ENCODE assay signal across 10 mouse cellular contexts in the genomic region with DNA sequence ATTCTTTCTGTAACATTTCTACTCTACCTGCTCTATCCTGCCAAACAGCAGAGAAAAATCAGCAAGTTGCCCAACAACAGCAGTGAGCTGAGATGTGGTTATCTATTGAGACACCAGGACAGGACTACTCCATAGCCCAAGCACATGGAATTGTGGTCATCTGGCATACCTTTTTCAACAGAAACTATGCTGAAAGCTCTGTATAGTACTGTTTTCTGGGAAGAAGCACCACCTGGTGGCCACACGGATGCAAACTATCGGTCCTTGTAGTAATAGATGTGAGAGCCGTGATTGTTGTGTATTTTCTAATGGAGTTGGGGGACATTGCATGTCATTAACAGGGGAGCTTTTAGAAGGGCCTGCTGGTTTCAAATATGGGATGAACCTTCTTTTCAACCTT. TPM values are rescaled to one million over a fixed set of nuclear protein-coding genes. Genes with fewer than 3 reads are reported as not detected.
A peak's percentile ranks its signal among the peaks of the same experiment; 100 is the strongest.
DNase-seq lines count a peak whose midpoint lies in the region; ATAC-seq and TF ChIP-seq lines count a peak whose summit lies in the region.
"Had no signal": no experiment of that assay in that cellular context is flagged by ENCODE, and none has a peak within 500 bp of the region (broad histone marks: within the 10 kb centered on the region; RNA-seq: fewer than 3 reads in every experiment).

No protein-coding gene starts in this region.

- no peak overlapping the region for H3K9ac ChIP-seq in ES-E14 (ENCODE audit: insufficient read depth, low read depth, low read length, poor library complexity, severe bottlenecking)

- no peaks in the 10 kb centered on the region for H3K9me3 ChIP-seq in ES-E14 (ENCODE audit: control insufficient read depth, insufficient read depth, low read depth, low read length)

- intact Hi-C loops in left cerebral cortex, postnatal 4 days (cut with DNase I): loop anchor here (5.0 kb wide), 1 partner anchor 199 kb away; no protein-coding TSS in a partner anchor

- in situ Hi-C loops in ES-E14 (cut with MboI; ENCODE audit: low sequenced_read_pairs in 2 of 2, unreplicated experiment in 2 of 2): no loop called here

- H3K4me1 ChIP-seq in ES-E14 (ENCODE audit: control insufficient read depth in 2 of 2, insufficient read depth in 2 of 2, low read length in 2 of 2, poor library complexity in 1 of 2): peaks cover 16 to 20% of the 10 kb centered on the region in 2 experiments

- no peaks in the 10 kb centered on the region for H3K36me3 ChIP-seq in ES-E14 (ENCODE audit: control insufficient read depth, insufficient read depth, low read length, poor library complexity, severe bottlenecking)

- DNase-seq in layer of hippocampus, adult 11-12 months (ENCODE audit: low spot score): peak; percentile 68
- DNase-seq in layer of hippocampus, adult 9-10 months (ENCODE audit: low spot score): no peak
- peak; percentile 22 for DNase-seq in ES-E14 (ENCODE audit: low read depth, low spot score)
- peak; percentile 52 for DNase-seq in adrenal gland, postnatal 25 days
- peak; percentile 53 for DNase-seq in left cerebral cortex, postnatal 4 days
- DNase-seq in right cerebral cortex, postnatal 25 days: peak; percentile 52
- DNase-seq in urinary bladder, adult 2 months (ENCODE audit: low spot score): no peak

- 0 out of 2 replicates have a peak, but pooled peaks have one; percentile 39 for ATAC-seq in frontal cortex, adult (ENCODE audit: low TSS enrichment)

- no peak overlapping the region for H3K27ac ChIP-seq in ES-E14 (ENCODE audit: insufficient read depth, low read depth, low read length, poor library complexity, severe bottlenecking)

- no peak overlapping the region for H3K4me3 ChIP-seq in ES-E14 (ENCODE audit: insufficient read depth in 1 of 2, low read depth in 1 of 2, low read length in 2 of 2, poor library complexity in 1 of 2, severe bottlenecking in 1 of 2)

TF ChIP-seq in ES-E14, 5 proteins besides CTCF, POLR2A, EP300 and RAD21:
- TF ChIP-seq MAFK (IDR thresholded peaks at IDR 0.05; ENCODE audit: insufficient read depth, low read depth, low read length) (no peak), ZC3H11A (IDR thresholded peaks at IDR 0.05; ENCODE audit: borderline replicate concordance, low read depth, low read length) (no peak), ZNF384 (IDR thresholded peaks at IDR 0.05; ENCODE audit: low read depth, low read length) (no peak), HCFC1 (IDR thresholded peaks at IDR 0.05; ENCODE audit: borderline replicate concordance, insufficient read depth, low read length) (no peak), CHD2 (IDR thresholded peaks at IDR 0.05; ENCODE audit: low read depth, low read length) (no peak)
TF ChIP-seq in ES-E14: peak in this region for 0.

RNA-seq across cellular contexts. Expression of a gene that starts 2.4 kb away (rescaled TPM):
- 83.8 and 85.6 TPM in 2 replicates for total RNA-seq in ES-E14 (2012; rRNA removed)
- total RNA-seq in adrenal gland, postnatal 25 days (2021): 60.2 and 67.5 TPM in 2 replicates
- 100 to 1,000 TPM in 1 of 2 experiments, 10 to 100 TPM in 1; 95.1 to 103 TPM for total RNA-seq in left cerebral cortex, postnatal 4 days (2021)
- polyA plus RNA-seq in urinary bladder, adult 2 months (2012; rRNA removed): 48.5 and 53.5 TPM in 2 replicates

RNA-seq across cellular contexts. Expression of a gene that starts 10.3 kb away (rescaled TPM):
- total RNA-seq in ES-E14 (2012; rRNA removed): 161 and 199 TPM in 2 replicates
- total RNA-seq in adrenal gland, postnatal 25 days (2021): 333 and 383 TPM in 2 replicates
- 100 to 1,000 TPM; 158 TPM for total RNA-seq in left cerebral cortex, postnatal 4 days (2021)
- polyA plus RNA-seq in urinary bladder, adult 2 months (2012; rRNA removed): 172 and 204 TPM in 2 replicates

RNA-seq across cellular contexts. Expression of a gene that starts 35.8 kb away (rescaled TPM):
- total RNA-seq in ES-E14 (2012; rRNA removed): 44.0 and 57.3 TPM in 2 replicates
- total RNA-seq in adrenal gland, postnatal 25 days (2021): 122 and 138 TPM in 2 replicates
- 100 to 1,000 TPM; 212 to 235 TPM for total RNA-seq in left cerebral cortex, postnatal 4 days (2021)
- 19.6 and 24.7 TPM in 2 replicates for polyA plus RNA-seq in urinary bladder, adult 2 months (2012; rRNA removed)

RNA-seq across cellular contexts. Expression of a gene that starts 55.8 kb away (rescaled TPM):
- total RNA-seq in ES-E14 (2012; rRNA removed): not detected in 2 replicates
- 0.49 TPM in 1 of 2 replicates, not detected in the other for total RNA-seq in adrenal gland, postnatal 25 days (2021)
- total RNA-seq in left cerebral cortex, postnatal 4 days (2021): under 1 TPM; 0.34 to 0.64 TPM
- polyA plus RNA-seq in urinary bladder, adult 2 months (2012; rRNA removed): not detected in 2 replicates
- polyA plus RNA-seq: frontal cortex, adult 2 months; lung, embryonic 16.5 days had no signal

RNA-seq across cellular contexts. Expression of a gene that starts 55.9 kb away (rescaled TPM):
- total RNA-seq in ES-E14 (2012; rRNA removed): 6.4 and 9.1 TPM in 2 replicates
- total RNA-seq in adrenal gland, postnatal 25 days (2021): 2.0 and 3.1 TPM in 2 replicates
- 1 to 10 TPM; 1.6 TPM for total RNA-seq in left cerebral cortex, postnatal 4 days (2021)
- 0.37 and 0.41 TPM in 2 replicates for polyA plus RNA-seq in urinary bladder, adult 2 months (2012; rRNA removed)

Comparison
In these comparisons a context has a peak if more than half of its experiments do, and no peak if none do; other contexts are left out.
1. DNase-seq: peak in layer of hippocampus, adult 11-12 months (single experiment), ES-E14 (single experiment), adrenal gland, postnatal 25 days (single experiment), left cerebral cortex, postnatal 4 days (single experiment) and right cerebral cortex, postnatal 25 days (single experiment); none in layer of hippocampus, adult 9-10 months (single experiment) and urinary bladder, adult 2 months (single experiment).